Mouse (Mus musculus) olfactory bulb, adult 2 months (tissue): ENCODE data around the gene Ugt2b1. TPM values are rescaled to one million over a fixed set of nuclear protein-coding genes. Genes with fewer than 3 reads are reported as not detected.

ENCODE experiments used
- H3K27ac ChIP-seq: fragments of 200-500 bp; 2 replicates; pipeline ENCODE4 v1.5.1; 2012; ENCODE audit warnings: low read depth, low read length; ENCODE audit not compliant: insufficient read depth
- H3K4me1 ChIP-seq: fragments of 200-500 bp; 2 replicates; pipeline ENCODE4 v1.6.1; 2012; ENCODE audit warnings: low read length; ENCODE audit not compliant: control insufficient read depth, insufficient read depth
- H3K4me3 ChIP-seq: fragments of 200-500 bp; 2 replicates; pipeline ENCODE4 v1.5.1; 2012; ENCODE audit warnings: mild to moderate bottlenecking, low read depth, low read length, moderate library complexity; ENCODE audit not compliant: insufficient read depth
- CTCF ChIP-seq: fragments of 200-500 bp; IDR thresholded peaks from 2 replicates; pipeline ENCODE4 v1.5.1; 2012; ENCODE audit warnings: low read depth, mild to moderate bottlenecking, low read length, moderate library complexity; ENCODE audit not compliant: insufficient read depth
- POLR2A ChIP-seq: fragments of 200-500 bp; IDR thresholded peaks from 2 replicates; pipeline ENCODE4 v1.6.1; 2012; ENCODE audit warnings: mild to moderate bottlenecking, low read depth, low read length, moderate library complexity; ENCODE audit not compliant: insufficient read depth
- WGBS: fragments of 180-500 bp; shearing (Covaris S2); methylation state at CpG from one replicate; pipeline ENCODE4 v1.1.7; 2018; 5-methylcytosine and 5-hydroxymethylcytosine counted together
- polyA plus RNA-seq: library from polyadenylated mRNA; stranded (reverse); fragments of >200 nt; gene quantifications from 2 replicates; pipeline ENCODE4 v1.2.4, GENCODE M21; 2012; ENCODE audit warnings: low replicate concordance; ENCODE audit not compliant: missing spikeins, insufficient read depth, insufficient read length

Ugt2b1 gene
- polyA plus RNA-seq, 1 experiment = not detected

DNA sequence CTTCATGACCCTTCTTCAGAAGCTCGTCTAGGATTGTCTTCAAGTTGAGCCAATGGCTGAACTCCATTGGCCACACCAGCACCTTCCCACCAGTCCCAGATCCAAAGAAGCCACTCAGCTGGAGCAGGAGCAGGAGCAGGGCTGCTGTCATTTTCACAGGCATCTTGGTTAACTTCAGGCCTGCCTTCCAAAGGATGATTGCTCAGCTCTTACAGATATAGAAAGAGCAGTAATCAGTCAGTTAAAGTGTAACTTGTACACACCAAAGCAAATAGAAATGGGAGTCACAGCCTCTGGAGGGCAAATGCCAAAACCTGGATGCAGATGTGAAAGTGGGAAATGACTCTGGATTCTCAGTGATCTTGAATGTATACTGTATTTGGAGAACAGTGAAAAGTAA lies 19.6 kb downstream of the Ugt2b1 start, which contains the start of gene Ugt2b34:
Ugt2b34 (minus strand) TSS at position 180 of the 400 bp plus-strand sequence.
- TF ChIP-seq CTCF = no peak
- TF ChIP-seq POLR2A = no peak
- WGBS = 68% methylated on average over 1 of the region's 1 CpGs
- Histone ChIP-seq H3K4me3 (no peak within 1 kb of the TSS), H3K27ac (no peak within 1 kb of the TSS), H3K4me1 (no peaks in the 10 kb centered on the region)

DNA sequence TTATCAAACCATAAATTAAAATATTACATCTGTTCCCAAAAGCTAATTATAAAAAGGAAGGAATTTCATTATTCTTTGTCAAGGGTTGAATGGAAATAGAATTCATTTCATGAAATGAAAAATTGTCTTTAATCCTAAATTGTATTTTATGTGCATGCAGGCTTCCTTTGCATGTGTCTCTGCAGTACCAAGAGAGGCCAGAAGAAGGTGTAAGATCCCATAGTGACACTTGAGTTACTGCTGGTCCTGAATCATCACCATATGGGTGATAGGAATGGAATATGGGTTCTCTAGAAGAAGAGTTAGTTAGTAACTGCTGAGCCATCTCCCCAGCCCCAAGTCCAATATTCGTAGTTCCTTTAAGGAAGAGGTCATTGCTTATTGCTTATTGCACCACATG lies 36.4 kb downstream of the Ugt2b1 start:
- Histone ChIP-seq H3K4me1 (no peaks in the 10 kb centered on the region), H3K27ac (no peak overlapping the region), H3K4me3 (no peak overlapping the region)
- 94% methylated on average over 1 of the region's 1 CpGs for WGBS
- TF ChIP-seq POLR2A (no peak), CTCF (no peak)

- Histone ChIP-seq H3K4me3 (no peak overlapping the region), H3K4me1 (no peaks in the 10 kb centered on the region), H3K27ac (no peak overlapping the region)
- 87% methylated on average over 1 of the region's 1 CpGs for WGBS
- TF ChIP-seq POLR2A (no peak), CTCF (no peak)
Observed at GRCm38 (mm10) chr5:86888420-86888819, 37.9 kb downstream of the Ugt2b1 start.

- WGBS = 96% methylated on average over 1 of the region's 1 CpGs
- Histone ChIP-seq H3K4me3 (no peak overlapping the region), H3K27ac (no peak overlapping the region), H3K4me1 (no peaks in the 10 kb centered on the region)
- TF ChIP-seq POLR2A = no peak
- TF ChIP-seq CTCF = no peak
Observed at GRCm38 (mm10) chr5:86887081-86887480, 39.2 kb downstream of the Ugt2b1 start.

- H3K4me3 ChIP-seq = no peak overlapping the region
- WGBS = 55% methylated on average over 3 of the region's 3 CpGs
- TF ChIP-seq CTCF (no peak), POLR2A (no peak)
- no peak overlapping the region for H3K27ac ChIP-seq
- no peaks in the 10 kb centered on the region for H3K4me1 ChIP-seq
Observed at GRCm38 (mm10) chr5:86886620-86887019, 39.7 kb downstream of the Ugt2b1 start.

- Histone ChIP-seq H3K4me1 (no peaks in the 10 kb centered on the region), H3K27ac (no peak overlapping the region), H3K4me3 (no peak overlapping the region)
- TF ChIP-seq POLR2A = no peak
- 14% methylated on average over 1 of the region's 1 CpGs for WGBS
Observed at GRCm38 (mm10) chr5:86871877-86872276, 54.5 kb downstream of the Ugt2b1 start.

Other genes with a start within 250 kb of the Ugt2b1 start
- gene Tmprss11e, start 180.7 kb downstream of the Ugt2b1 start, polyA plus RNA-seq = not detected in 2 replicates
- gene Ythdc1, start 122.3 kb downstream of the Ugt2b1 start, polyA plus RNA-seq = 272 TPM in 1 of 2 replicates, not detected in the other
- not detected in 2 replicates for gene Ugt2b34, start 19.6 kb downstream of the Ugt2b1 start, polyA plus RNA-seq
- not detected in 2 replicates for gene Ugt2b35, start 74.3 kb upstream of the Ugt2b1 start, polyA plus RNA-seq
- not detected in 2 replicates for gene Ugt2b36, start 166.0 kb upstream of the Ugt2b1 start, polyA plus RNA-seq
- not detected in 2 replicates for gene Ugt2b5, start 213.8 kb upstream of the Ugt2b1 start, polyA plus RNA-seq